ENCODE assay signal across 8 mouse cellular contexts in genomic region chr5:124482436-124482965, GRCm38 (mm10). TPM values are rescaled to one million over a fixed set of nuclear protein-coding genes. Genes with fewer than 3 reads are reported as not detected.
DNase-seq lines count a peak whose midpoint lies in the region; ATAC-seq and TF ChIP-seq lines count a peak whose summit lies in the region.

No protein-coding gene starts in this region.

- H3K27me3 ChIP-seq in forebrain, embryonic 14.5 days (replicated peaks; ENCODE audit: control insufficient read depth, insufficient read depth, low read length): no peaks in the 10 kb centered on the region
- no peaks in the 10 kb centered on the region for H3K27me3 ChIP-seq in intestine, embryonic 16.5 days (replicated peaks; ENCODE audit: control insufficient read depth, insufficient read depth, low read length)

- H3K36me3 ChIP-seq in forebrain, embryonic 14.5 days (ENCODE audit: control insufficient read depth, insufficient read depth, low read length): no peaks in the 10 kb centered on the region
- no peaks in the 10 kb centered on the region for H3K36me3 ChIP-seq in intestine, embryonic 16.5 days (ENCODE audit: control insufficient read depth, insufficient read depth, low read length)

- ATAC-seq in forebrain, embryonic 14.5 days: no peak
- ATAC-seq in intestine, embryonic 16.5 days: no peak; the same call in 1 of the 2 replicates
- no peak for ATAC-seq in inflammation-experienced regulatory T-cells, adult 6 months

- H3K4me3 ChIP-seq in layer of hippocampus, adult 2 months: peak overlapping the region; percentile 60
- H3K4me3 ChIP-seq in forebrain, embryonic 14.5 days (ENCODE audit: low read depth, low read length): peak overlapping the region; percentile 65
- peak overlapping the region; percentile 66 for H3K4me3 ChIP-seq in intestine, embryonic 16.5 days (ENCODE audit: low read length)

- no peaks in the 10 kb centered on the region for H3K9me3 ChIP-seq in forebrain, embryonic 14.5 days (replicated peaks; ENCODE audit: control insufficient read depth, low read length)
- no peaks in the 10 kb centered on the region for H3K9me3 ChIP-seq in intestine, embryonic 16.5 days (ENCODE audit: control insufficient read depth, low read length)

- peak overlapping the region; percentile 73 for H3K4me2 ChIP-seq in forebrain, embryonic 14.5 days (ENCODE audit: low read length)
- H3K4me2 ChIP-seq in intestine, embryonic 16.5 days (ENCODE audit: low read depth, low read length): peak overlapping the region; percentile 48

- peaks cover 13% of the 10 kb centered on the region for H3K4me1 ChIP-seq in forebrain, embryonic 14.5 days (ENCODE audit: control insufficient read depth, insufficient read depth, low read length)
- peaks cover 10% of the 10 kb centered on the region; the same call in 1 of the 2 replicates for H3K4me1 ChIP-seq in intestine, embryonic 16.5 days (ENCODE audit: control insufficient read depth, insufficient read depth, low read length)

- WGBS in forebrain, embryonic 14.5 days: 3% methylated on average over 13 of the region's 13 CpGs
- 3% methylated on average over 13 of the region's 13 CpGs for whole genome bisulfite sequencing in intestine, embryonic 16.5 days

- no peak for TF ChIP-seq CTCF in layer of hippocampus, adult 2 months (conservative IDR thresholded peaks at IDR 0.05)

- DNase-seq in layer of hippocampus, adult 2 months (ENCODE audit: low spot score in 2 of 2): no peak
- no peak for DNase-seq in layer of hippocampus, postnatal 25 days (ENCODE audit: extremely low spot score in 1 of 2, low spot score in 1 of 2)
- peak; percentile 15 for DNase-seq in T-cell, adult 2 months (ENCODE audit: low spot score)
- DNase-seq in forebrain, embryonic 14.5 days (ENCODE audit: low spot score): no peak
- peak; percentile 28 for DNase-seq in lung, postnatal 14 days
- no peak for DNase-seq in urinary bladder, postnatal 4 days (ENCODE audit: low spot score in 2 of 2)

- peak overlapping the region; percentile 100 for H3K27ac ChIP-seq in layer of hippocampus, adult 2 months
- H3K27ac ChIP-seq in forebrain, embryonic 14.5 days (ENCODE audit: low read depth, low read length): peak overlapping the region; percentile 99
- H3K27ac ChIP-seq in intestine, embryonic 16.5 days (ENCODE audit: low read length): peak overlapping the region; percentile 99

- H3K9ac ChIP-seq in forebrain, embryonic 14.5 days (ENCODE audit: low read length): peak overlapping the region; percentile 77
- peak overlapping the region; percentile 86 for H3K9ac ChIP-seq in intestine, embryonic 16.5 days (ENCODE audit: low read depth, low read length)

RNA-seq across cellular contexts. Expression of gene Snrnp35, which starts 0.4 kb away (rescaled TPM):
- 10 to 100 TPM; 25.7 to 25.9 TPM for total RNA-seq in layer of hippocampus, adult 2 months (2021)
- total RNA-seq in layer of hippocampus, postnatal 25 days (2021): 10 to 100 TPM; 20.6 to 25.9 TPM
- 14.3 and 14.7 TPM in 2 replicates for polyA plus RNA-seq in forebrain, embryonic 14.5 days (2014; fragmentation: Nextera tagmentation; extraction: Ambion mirVana)
- 20.1 and 20.9 TPM in 2 replicates for polyA plus RNA-seq in intestine, embryonic 16.5 days (2015; fragmentation: Nextera tagmentation; extraction: Ambion mirVana)
- 10 to 100 TPM in 1 of 3 experiments, 1 to 10 TPM in 2; 6.5 to 12.1 (median 9.7) TPM for polyA plus RNA-seq in inflammation-experienced regulatory T-cells, adult 6 months (2017; shearing (Covaris generic))

RNA-seq across cellular contexts. Expression of gene Rilpl2, which starts 4.3 kb away (rescaled TPM):
- total RNA-seq in layer of hippocampus, adult 2 months (2021): 10 to 100 TPM; 19.3 TPM
- total RNA-seq in layer of hippocampus, postnatal 25 days (2021): 10 to 100 TPM; 18.7 to 22.7 TPM
- polyA plus RNA-seq in forebrain, embryonic 14.5 days (2014; fragmentation: Nextera tagmentation; extraction: Ambion mirVana): 29.4 and 31.7 TPM in 2 replicates
- polyA plus RNA-seq in intestine, embryonic 16.5 days (2015; fragmentation: Nextera tagmentation; extraction: Ambion mirVana): 55.1 and 55.4 TPM in 2 replicates
- 10 to 100 TPM; 56.2 to 88.3 (median 67.1) TPM for polyA plus RNA-seq in inflammation-experienced regulatory T-cells, adult 6 months (2017; shearing (Covaris generic))

RNA-seq across cellular contexts. Expression of gene Kmt5a, which starts 42.8 kb away (rescaled TPM):
- total RNA-seq in layer of hippocampus, adult 2 months (2021): 10 to 100 TPM; 55.8 to 70.3 TPM
- total RNA-seq in layer of hippocampus, postnatal 25 days (2021): 10 to 100 TPM; 58.5 to 63.1 TPM
- polyA plus RNA-seq in forebrain, embryonic 14.5 days (2014; fragmentation: Nextera tagmentation; extraction: Ambion mirVana): 21.7 and 24.2 TPM in 2 replicates
- 50.6 and 54.3 TPM in 2 replicates for polyA plus RNA-seq in intestine, embryonic 16.5 days (2015; fragmentation: Nextera tagmentation; extraction: Ambion mirVana)
- 10 to 100 TPM; 19.3 to 33.6 (median 23.2) TPM for polyA plus RNA-seq in inflammation-experienced regulatory T-cells, adult 6 months (2017; shearing (Covaris generic))

RNA-seq across cellular contexts. Expression of gene Rilpl1, which starts 48.7 kb away (rescaled TPM):
- total RNA-seq in layer of hippocampus, adult 2 months (2021): 10 to 100 TPM; 69.1 to 78.2 TPM
- total RNA-seq in layer of hippocampus, postnatal 25 days (2021): 10 to 100 TPM; 57.4 to 62.4 TPM
- 10.4 and 11.0 TPM in 2 replicates for polyA plus RNA-seq in forebrain, embryonic 14.5 days (2014; fragmentation: Nextera tagmentation; extraction: Ambion mirVana)
- 8.6 and 8.8 TPM in 2 replicates for polyA plus RNA-seq in intestine, embryonic 16.5 days (2015; fragmentation: Nextera tagmentation; extraction: Ambion mirVana)
- polyA plus RNA-seq in inflammation-experienced regulatory T-cells, adult 6 months (2017; shearing (Covaris generic)): 1 to 10 TPM in 1 of 3 experiments, under 1 TPM in 2; 0.39 to 1.3 (median 0.91) TPM

RNA-seq across cellular contexts. Expression of gene Sbno1, which starts 56.7 kb away (rescaled TPM):
- total RNA-seq in layer of hippocampus, adult 2 months (2021): 100 to 1,000 TPM; 157 to 166 TPM
- 100 to 1,000 TPM; 143 to 144 TPM for total RNA-seq in layer of hippocampus, postnatal 25 days (2021)
- polyA plus RNA-seq in forebrain, embryonic 14.5 days (2014; fragmentation: Nextera tagmentation; extraction: Ambion mirVana): 64.7 and 85.1 TPM in 2 replicates
- 78.6 and 83.7 TPM in 2 replicates for polyA plus RNA-seq in intestine, embryonic 16.5 days (2015; fragmentation: Nextera tagmentation; extraction: Ambion mirVana)
- polyA plus RNA-seq in inflammation-experienced regulatory T-cells, adult 6 months (2017; shearing (Covaris generic)): 100 to 1,000 TPM; 127 to 199 (median 163) TPM

Comparison
In these comparisons a context has a peak if more than half of its experiments do, and no peak if none do; other contexts are left out.
1. DNase-seq: peak in T-cell, adult 2 months (single experiment) and lung, postnatal 14 days (single experiment); none in layer of hippocampus, adult 2 months (0 of 2), layer of hippocampus, postnatal 25 days (0 of 2), forebrain, embryonic 14.5 days (single experiment) and urinary bladder, postnatal 4 days (0 of 2).
2. Peak in every context shown above with its lines, with median percentiles within 50 percentile points of each other: H3K27ac ChIP-seq and H3K4me3 ChIP-seq.